Mouse (Mus musculus) T-helper 2 cell (primary cell): ENCODE measurements at regions not wholly inside any gene's neighbourhood (a gene's known extent, or its start where the extent isn't known, plus 50 kb on each side); places are given as distances from the start of the nearest gene placed in this dataset.

ENCODE experiments used
- in situ Hi-C: fragments of 300-600 bp; cut with MboI, MseI; formaldehyde crosslinking; loops from one replicate; pipeline ENCODE4 v1.15.1; 2025; ENCODE audit warnings: high pct_unique_total_duplicates

DNA sequence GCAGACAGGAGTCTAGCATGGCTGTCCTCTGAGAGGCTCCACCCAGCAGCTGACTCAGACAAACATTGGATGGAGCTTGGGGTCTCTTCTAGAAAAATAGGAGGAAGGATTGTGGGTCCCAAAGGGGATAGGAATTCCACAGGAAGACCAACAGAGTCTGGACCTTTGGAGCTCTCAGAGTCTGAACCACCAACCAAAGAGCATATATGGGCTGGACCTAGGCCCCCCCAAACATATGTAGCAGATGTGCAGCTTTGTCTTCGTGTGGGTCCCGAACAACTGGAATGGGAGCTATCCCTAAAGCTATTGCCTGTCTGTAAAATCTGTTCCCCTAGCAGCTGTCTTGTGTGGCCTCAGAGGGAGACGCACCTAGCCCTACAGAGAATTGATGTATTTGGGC, 50.1 kb upstream of the Cpm start:
- in situ Hi-C loops: no loop called here

DNA sequence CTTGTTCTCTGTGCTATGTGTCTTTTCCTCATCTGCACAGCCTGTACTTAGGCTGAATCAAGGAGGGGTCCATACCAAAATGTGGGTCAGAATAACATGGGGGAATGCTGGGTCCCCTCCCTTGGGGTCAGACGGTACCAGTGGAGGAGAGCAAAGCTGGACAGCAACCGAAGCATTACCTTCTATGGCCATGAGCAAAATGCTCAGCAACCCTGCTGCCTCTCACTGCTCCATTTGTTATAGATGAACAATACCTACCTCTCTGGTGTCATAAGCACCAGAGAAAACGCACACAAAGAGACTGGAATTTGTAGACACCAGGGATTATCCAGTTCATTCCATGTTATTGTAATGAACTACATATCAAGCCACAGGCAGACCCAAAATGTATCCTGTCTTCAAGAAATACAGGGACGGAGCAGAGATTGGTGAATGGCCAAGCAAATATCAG, 50.6 kb upstream of the Cpm start:
- in situ Hi-C loops: no loop called here

DNA sequence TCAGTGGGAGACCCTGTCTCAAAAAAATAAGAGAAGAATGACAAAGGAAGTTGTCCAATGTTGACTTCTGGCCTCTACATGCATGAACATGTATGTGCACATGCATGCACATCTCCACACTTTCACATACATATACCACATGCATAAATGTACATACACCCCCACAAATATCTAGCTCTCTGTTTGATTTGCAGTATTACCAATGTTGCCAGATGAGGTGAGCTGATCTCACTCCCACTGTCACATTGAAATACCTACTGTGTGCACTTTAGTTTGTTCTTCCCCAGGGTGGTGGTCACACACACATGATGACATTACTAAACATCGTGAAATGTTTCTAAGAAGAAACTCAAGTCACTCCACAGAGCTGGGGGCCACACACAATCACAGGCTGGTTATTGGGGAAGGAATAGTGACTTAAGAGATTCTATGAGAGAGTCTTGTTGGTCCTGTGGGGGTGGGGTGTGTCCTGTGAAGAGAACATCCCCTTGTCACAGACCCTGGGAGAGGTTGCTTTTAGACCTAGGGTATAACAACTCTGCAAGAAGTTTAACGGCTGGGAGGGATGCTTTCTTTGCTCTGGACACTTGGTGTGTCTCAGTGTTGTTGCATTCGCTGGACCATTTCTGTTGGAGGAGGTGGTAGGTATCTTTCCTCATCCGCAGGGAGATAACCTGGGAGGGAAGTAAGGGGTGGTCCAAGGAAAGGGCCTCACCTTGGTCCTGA, 51.2 kb upstream of the Cpm start:
- in situ Hi-C loops: no loop called here

DNA sequence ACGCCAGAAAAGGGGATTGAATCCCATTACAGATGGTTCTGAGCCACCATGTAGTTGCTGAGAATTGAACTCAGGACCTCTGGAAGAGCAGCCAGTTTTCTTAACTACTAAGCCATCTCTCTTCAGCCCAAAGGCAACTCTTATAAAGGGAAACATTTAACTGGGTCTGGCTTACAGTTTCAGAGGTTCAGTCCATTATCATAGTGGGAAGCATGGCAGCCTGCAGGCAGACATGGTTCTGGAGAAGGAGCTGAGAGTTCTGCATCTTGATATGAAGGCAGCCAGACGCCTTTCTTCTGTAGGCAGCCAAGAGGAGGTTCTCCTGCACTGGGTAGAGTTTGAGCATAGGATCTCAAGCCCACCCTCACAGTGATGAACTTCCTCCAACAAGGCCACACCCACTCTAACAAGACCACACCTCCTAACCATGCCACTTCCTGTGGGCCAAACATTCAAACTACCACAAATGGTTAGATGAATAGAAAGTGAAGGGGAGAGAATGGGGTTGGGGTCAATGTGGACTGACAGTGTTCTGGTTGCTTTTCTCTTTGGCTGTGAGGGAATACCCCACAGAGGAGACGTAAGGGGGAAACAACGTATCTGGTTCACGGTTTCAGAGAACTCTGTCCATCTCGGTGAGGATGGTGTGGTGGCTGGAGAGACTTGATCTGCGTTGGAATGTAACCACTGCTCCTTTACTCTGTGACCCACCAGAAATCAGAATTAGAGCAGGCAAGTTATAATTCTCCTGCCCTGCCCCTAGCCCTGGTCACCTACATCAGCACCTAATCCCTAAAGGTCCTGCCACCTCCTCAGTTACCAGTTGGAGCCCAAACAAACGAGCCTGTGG, 52.2 kb upstream of the Cpm start:
- in situ Hi-C loops: no loop called here

- in situ Hi-C loops: no loop called here
These were observed 53.0 kb upstream of the Cpm start for GRCm38 (mm10) chr10:117576154-117576859.

GRCm38 (mm10) chr10:117575404-117576153, 53.7 kb upstream of the Cpm start:
- in situ Hi-C loops: no loop called here

GRCm38 (mm10) chr10:117574915-117575314, 54.4 kb upstream of the Cpm start:
- in situ Hi-C loops: no loop called here

- in situ Hi-C loops: no loop called here
These were observed 55.1 kb upstream of the Cpm start for GRCm38 (mm10) chr10:117574056-117574727.

DNA sequence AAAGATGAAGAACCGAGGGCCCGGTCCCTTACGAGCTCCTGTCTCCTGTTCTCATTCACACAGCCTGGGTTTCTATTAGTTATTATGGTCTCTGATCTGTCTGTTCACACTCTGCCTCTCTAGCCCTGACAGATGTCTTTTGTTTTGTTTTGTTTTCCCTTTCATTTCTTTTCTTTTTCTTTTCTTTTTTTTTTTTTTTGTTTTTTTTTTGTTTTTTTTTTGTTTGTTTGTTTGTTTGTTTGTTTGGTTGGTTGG, 55.8 kb upstream of the Cpm start:
- in situ Hi-C loops: no loop called here

DNA sequence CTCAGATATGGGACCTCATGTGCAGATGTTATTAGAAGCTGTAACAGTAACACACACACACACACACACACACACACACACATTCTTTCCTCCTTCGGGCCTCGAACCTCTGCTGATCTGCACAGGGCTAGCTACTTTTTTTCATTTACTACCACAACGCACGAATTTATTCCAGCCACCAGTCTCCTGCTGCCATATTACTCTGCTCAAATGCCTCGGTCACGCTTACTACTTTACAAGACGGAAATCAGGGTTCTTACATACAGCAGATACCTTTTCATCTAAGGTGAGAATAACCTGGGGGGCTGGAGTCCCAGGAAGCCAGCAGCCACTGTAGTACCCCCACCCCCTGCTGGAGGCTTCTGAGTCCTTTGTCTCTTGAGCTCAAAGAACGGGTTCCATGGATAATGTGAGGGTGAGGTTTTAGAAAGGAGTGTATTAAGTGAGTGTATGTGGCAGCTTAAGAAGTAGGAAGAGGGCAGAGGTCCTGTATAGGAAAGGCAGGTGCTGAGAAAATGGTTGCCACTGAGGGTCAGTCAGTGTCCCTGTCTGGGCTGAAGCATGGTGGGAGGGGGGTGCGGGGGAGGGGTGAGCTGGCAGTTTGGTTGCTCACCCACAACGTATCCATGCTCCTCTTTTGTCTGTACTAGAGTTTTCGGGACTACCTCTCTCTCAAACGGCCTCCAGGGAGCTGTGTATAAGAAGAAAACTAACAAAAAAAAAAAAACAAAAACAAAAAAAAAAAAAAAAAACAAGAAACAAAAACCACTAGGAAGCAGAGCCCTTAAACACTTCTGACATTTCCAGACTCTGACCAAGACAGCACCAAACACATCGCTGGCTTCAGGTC, 56.3 kb upstream of the Cpm start:
- in situ Hi-C loops: no loop called here

DNA sequence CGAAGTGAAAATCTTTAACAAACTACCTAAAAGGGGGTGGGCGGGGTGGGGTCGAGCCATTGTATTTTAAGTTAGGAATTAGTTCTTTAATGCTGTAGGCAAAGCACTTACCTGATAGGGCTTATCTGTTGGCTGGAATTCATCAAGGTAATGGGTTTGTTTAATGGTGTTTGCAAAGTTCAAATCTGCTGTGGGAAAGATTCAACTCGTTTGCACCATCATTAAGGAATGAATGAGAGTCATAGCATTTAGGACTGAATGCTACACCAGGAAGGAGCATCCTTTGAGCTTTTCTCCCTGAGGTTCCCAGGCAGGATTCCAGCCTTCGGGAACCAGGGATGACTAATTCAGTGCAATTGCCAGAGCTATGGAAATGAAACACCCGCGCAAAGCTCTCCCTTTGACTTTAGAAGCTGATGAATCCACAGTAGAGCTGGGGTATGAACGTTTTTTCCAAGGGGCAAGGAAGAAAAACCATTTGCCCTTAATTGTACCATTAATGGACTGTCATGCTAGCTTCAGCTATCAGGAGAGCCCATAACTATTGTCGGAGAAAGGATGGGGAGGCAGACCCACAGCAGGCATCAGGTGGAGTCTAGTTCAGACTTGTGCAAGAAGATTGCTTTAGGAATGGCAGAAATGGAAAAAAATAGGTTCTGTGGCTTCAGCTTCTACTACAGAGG, 57.3 kb upstream of the Cpm start:
- in situ Hi-C loops: no loop called here

DNA sequence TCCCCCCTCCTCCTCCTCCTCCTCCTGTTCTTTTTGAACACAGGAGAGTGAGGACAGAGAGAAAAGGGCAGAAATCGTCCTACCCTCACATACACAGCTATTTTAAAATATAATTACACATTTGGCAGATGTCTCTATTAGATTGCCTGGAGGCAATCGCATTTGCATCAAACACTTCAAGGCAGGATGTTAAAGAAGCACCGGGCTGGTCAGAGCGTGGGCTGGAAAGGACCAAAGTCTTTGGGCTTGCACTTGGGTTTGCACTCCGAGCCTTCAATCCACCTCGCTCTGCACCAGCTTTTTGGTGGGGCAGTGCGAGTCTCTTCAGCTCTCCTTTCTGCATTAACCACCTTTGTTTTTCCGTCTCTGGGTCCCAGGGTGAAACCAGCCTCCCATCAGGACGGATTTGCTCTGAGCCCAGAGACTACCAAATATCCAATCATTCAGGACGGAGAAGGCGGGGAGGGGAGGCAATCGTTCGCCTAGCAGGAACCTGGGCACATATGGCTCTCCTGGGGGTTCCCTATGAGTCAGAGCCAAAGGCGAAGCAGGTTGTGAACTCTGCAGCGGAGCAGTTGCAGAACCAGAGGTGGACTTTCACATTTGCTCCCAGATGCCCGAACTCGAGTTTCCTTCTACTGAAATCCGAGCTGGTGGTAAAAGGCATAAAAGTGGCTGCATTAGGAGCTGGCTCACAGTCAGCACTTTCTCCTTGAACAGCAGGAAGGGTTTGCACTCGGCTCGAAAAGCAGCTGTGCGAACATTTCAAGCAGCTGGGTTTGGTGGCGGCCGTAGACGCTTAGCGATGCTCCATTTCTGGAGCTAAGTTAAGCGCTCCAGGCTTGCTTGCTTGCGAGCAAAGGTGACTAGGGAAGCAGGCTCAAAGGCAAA, 58.1 kb upstream of the Cpm start:
- in situ Hi-C loops: no loop called here

- in situ Hi-C loops: no loop called here
These were observed 59.0 kb upstream of the Cpm start for GRCm38 (mm10) chr10:117570091-117570970.

GRCm38 (mm10) chr10:117569301-117570079, 59.8 kb upstream of the Cpm start:
- in situ Hi-C loops: loop anchor here (10.0 kb wide), 2 partner anchors 105 to 565 kb away; no protein-coding TSS in a partner anchor

DNA sequence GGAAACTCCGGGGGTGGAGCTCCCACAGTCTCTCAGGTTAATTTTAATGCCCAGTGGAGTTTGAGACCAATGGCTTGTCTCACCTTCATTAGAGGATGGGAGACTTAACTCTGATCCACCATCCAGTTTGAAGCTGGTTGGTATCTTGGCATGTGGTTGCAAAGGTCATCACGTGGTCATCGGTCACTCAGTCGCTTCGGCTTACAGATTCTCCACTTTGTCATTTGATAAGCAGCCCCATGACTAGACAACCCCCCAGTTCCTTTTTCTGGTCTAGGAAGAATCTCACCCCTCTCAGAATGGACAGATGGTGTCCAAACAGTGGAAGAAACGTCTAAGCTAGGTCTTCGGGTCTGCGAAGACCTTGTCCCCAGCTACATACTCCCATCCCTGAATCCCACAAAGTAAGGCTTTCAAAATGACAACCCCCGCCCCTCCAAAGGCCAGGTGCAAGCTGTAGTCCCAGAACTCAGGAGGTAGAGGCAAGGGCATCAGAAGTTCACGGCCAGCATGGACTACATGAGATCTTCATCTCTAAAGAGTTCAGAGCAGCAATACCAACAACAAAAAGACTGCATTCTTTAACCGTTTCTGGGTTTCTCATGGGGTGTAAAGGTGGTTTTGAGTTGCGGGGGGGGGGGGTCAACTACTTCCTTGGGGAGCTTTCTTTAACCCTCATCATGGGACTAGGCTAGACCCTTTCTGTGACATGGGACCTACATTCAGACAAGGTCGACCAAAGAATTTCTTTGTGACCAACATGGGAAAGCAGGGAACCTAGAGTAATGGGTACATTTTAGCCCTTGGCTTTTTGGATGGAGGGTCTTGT, 60.6 kb upstream of the Cpm start:
- in situ Hi-C loops: loop anchor here (10.0 kb wide), 2 partner anchors 106 to 564 kb away; no protein-coding TSS in a partner anchor

- in situ Hi-C loops: loop anchor here (10.0 kb wide), 2 partner anchors 107 to 563 kb away; no protein-coding TSS in a partner anchor
These were observed 61.2 kb upstream of the Cpm start for GRCm38 (mm10) chr10:117568138-117568387.
